31 mouse cellular contexts compared by ENCODE assay signal in the genomic region with DNA sequence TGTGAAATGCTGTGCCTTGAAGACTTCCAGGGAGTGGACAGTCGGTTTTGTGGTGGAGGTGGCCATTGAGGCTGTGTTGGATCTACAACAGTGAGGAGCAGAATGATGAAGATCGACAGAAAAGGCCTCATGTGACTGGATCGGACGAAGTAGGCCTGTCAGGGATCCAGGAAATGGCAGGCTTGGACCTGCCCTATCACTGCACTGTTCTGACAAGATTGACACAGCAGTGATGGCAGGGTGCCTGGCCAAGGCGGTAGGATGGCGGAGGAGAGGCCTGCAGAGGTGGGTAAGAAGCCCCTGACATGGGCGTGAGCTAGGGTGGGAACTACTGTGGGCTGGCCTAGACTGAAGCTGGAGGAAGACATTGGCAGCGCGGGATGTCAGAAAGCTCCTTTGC. TPM values are rescaled to one million over a fixed set of nuclear protein-coding genes. Genes with fewer than 3 reads are reported as not detected.
A peak's percentile ranks its signal among the peaks of the same experiment; 100 is the strongest.
DNase-seq lines count a peak whose midpoint lies in the region; ATAC-seq and TF ChIP-seq lines count a peak whose summit lies in the region.
"Had no signal": no experiment of that assay in that cellular context is flagged by ENCODE, and none has a peak within 500 bp of the region (broad histone marks: within the 10 kb centered on the region; RNA-seq: fewer than 3 reads in every experiment).

No protein-coding gene starts in this region.

- DNase-seq in embryonic facial prominence, embryonic 10.5 days (ENCODE audit: low spot score): no peak
- no peak for DNase-seq in layer of hippocampus, adult 2 months (ENCODE audit: low spot score in 2 of 2)
- DNase-seq in layer of hippocampus, adult 8-10 months (ENCODE audit: low spot score in 2 of 2): no peak
- peak; percentile 46 for DNase-seq in urinary bladder, postnatal 14 days (ENCODE audit: low spot score)
- no peak for DNase-seq in urinary bladder, postnatal 10 days (ENCODE audit: low spot score)
- no peak for DNase-seq in cerebellum, adult 11 months
- DNase-seq: adrenal gland, adult 8-10 months; adrenal gland, postnatal 25 days; cerebellum, adult 2 months; cerebellum, postnatal 36 days; embryo, embryonic 11 days; forebrain, postnatal 0 days; gastrocnemius, adult 2 months; gastrocnemius, postnatal 14 days; heart, postnatal 4 days had no signal

- no peaks in the 10 kb centered on the region for H3K79me2 ChIP-seq in myocyte (ENCODE audit: control insufficient read depth, insufficient read depth)

- 75% methylated on average over 9 of the region's 9 CpGs for WGBS in embryonic facial prominence, embryonic 15.5 days
- 86% methylated on average over 9 of the region's 9 CpGs for WGBS in embryonic facial prominence, embryonic 10.5 days

- peaks cover 5% of the 10 kb centered on the region; the same call in 1 of the 2 replicates for H3K4me1 ChIP-seq in embryonic facial prominence, embryonic 15.5 days
- peaks cover 9% of the 10 kb centered on the region; the same call in 1 of the 2 replicates for H3K4me1 ChIP-seq in embryonic facial prominence, embryonic 10.5 days

- TF ChIP-seq POLR2A in myocyte (IDR thresholded peaks at IDR 0.05; ENCODE audit: insufficient read length, low read depth): no peak

- H3K27ac ChIP-seq in embryonic facial prominence, embryonic 15.5 days (replicated peaks): 0 out of 2 replicates have a peak overlapping the region, but pooled peaks have one; percentile 28
- no peak overlapping the region for H3K27ac ChIP-seq in embryonic facial prominence, embryonic 10.5 days (replicated peaks)
- peak overlapping the region; percentile 32; the same call in 1 of the 2 replicates for H3K27ac ChIP-seq in layer of hippocampus, adult 2 months
- H3K27ac ChIP-seq: gastrocnemius, adult 2 months; heart, embryonic 10.5 days; heart, embryonic 13.5 days; hindbrain, embryonic 14.5 days; hindbrain, postnatal 0 days had no signal

- no peak overlapping the region for H3K9ac ChIP-seq in embryonic facial prominence, embryonic 15.5 days
- H3K9ac ChIP-seq: forebrain, postnatal 0 days; heart, embryonic 13.5 days; hindbrain, embryonic 14.5 days had no signal

- H3K27me3 ChIP-seq in embryonic facial prominence, embryonic 15.5 days: no peaks in the 10 kb centered on the region
- no peaks in the 10 kb centered on the region for H3K27me3 ChIP-seq in embryonic facial prominence, embryonic 10.5 days (replicated peaks; ENCODE audit: low read depth, poor library complexity, severe bottlenecking)
- H3K27me3 ChIP-seq in myocyte (ENCODE audit: control insufficient read depth, insufficient read depth, insufficient read length): no peaks in the 10 kb centered on the region
- H3K27me3 ChIP-seq: CH12.LX; heart, embryonic 13.5 days had no signal

- no peak overlapping the region for H3ac ChIP-seq in myocyte (ENCODE audit: control insufficient read depth, insufficient read length)

- H3K4me2 ChIP-seq in embryonic facial prominence, embryonic 15.5 days (replicated peaks): no peak overlapping the region
- no peak overlapping the region for H3K4me2 ChIP-seq in myocyte (ENCODE audit: low read depth)
- H3K4me2 ChIP-seq: heart, embryonic 13.5 days; hindbrain, embryonic 14.5 days had no signal

- H3K4me3 ChIP-seq in embryonic facial prominence, embryonic 15.5 days (replicated peaks): no peak overlapping the region
- no peak overlapping the region for H3K4me3 ChIP-seq in embryonic facial prominence, embryonic 10.5 days
- H3K4me3 ChIP-seq in layer of hippocampus, adult 2 months: no peak overlapping the region
- H3K4me3 ChIP-seq in myocyte: no peak overlapping the region
- H3K4me3 ChIP-seq: gastrocnemius, adult 2 months; heart, embryonic 10.5 days; heart, embryonic 13.5 days had no signal

- no peaks in the 10 kb centered on the region for H3K9me3 ChIP-seq in embryonic facial prominence, embryonic 15.5 days (replicated peaks)
- no peaks in the 10 kb centered on the region for H3K9me3 ChIP-seq in embryonic facial prominence, embryonic 10.5 days
- H3K9me3 ChIP-seq: heart, embryonic 10.5 days; heart, embryonic 13.5 days had no signal

- no peak for ATAC-seq in embryonic facial prominence, embryonic 15.5 days (ENCODE audit: insufficient number of reproducible peaks, low FRiP score, low TSS enrichment, low read depth)
- ATAC-seq: activated CD4-positive, CD25-positive, alpha-beta regulatory T cell, adult 4 months; forebrain, embryonic 14.5 days; forebrain, postnatal 0 days; inflammation-experienced regulatory T-cells, adult 6 months had no signal

- peaks cover 54% of the 10 kb centered on the region for H3K36me3 ChIP-seq in embryonic facial prominence, embryonic 15.5 days
- peaks cover 85% of the 10 kb centered on the region for H3K36me3 ChIP-seq in embryonic facial prominence, embryonic 10.5 days (replicated peaks)
- H3K36me3 ChIP-seq in myocyte (ENCODE audit: control insufficient read depth, insufficient read depth): peaks cover 21% of the 10 kb centered on the region

- TF ChIP-seq CTCF in layer of hippocampus, adult 2 months (conservative IDR thresholded peaks at IDR 0.05): no peak

TF ChIP-seq in myocyte, 11 proteins besides CTCF, POLR2A, EP300 and RAD21:
- TF ChIP-seq SRF (IDR thresholded peaks at IDR 0.05; ENCODE audit: control insufficient read depth, insufficient read length, low read depth) (no peak), POLR2AphosphoS2 (IDR thresholded peaks at IDR 0.05; ENCODE audit: insufficient read length, low read depth) (peak; percentile 42)
TF ChIP-seq in myocyte: peak in this region for 1.

RNA-seq across cellular contexts. Expression of gene Tmc8, which starts 17.6 kb away (rescaled TPM):
- polyA plus RNA-seq in embryonic facial prominence, embryonic 15.5 days (2015; fragmentation: Nextera tagmentation; extraction: Ambion mirVana): 0.94 and 1.1 TPM in 2 replicates
- 1.2 and 1.4 TPM in 2 replicates for polyA plus RNA-seq in embryonic facial prominence, embryonic 10.5 days (2016; fragmentation: Nextera tagmentation; extraction: Ambion mirVana)
- total RNA-seq in layer of hippocampus, adult 2 months (2021): under 1 TPM; 0.64 to 0.91 TPM
- total RNA-seq in layer of hippocampus, adult 8-10 months (2022): 1 to 10 TPM in 2 of 4 experiments, under 1 TPM in 2; 0.52 to 1.5 (median 0.85) TPM
- 0.19 TPM for polyA plus RNA-seq in myocyte (2012; fragmentation: generic; extraction: Trizol)

RNA-seq across cellular contexts. Expression of gene Tmc6, which starts 17.7 kb away (rescaled TPM):
- 23.2 and 25.3 TPM in 2 replicates for polyA plus RNA-seq in embryonic facial prominence, embryonic 15.5 days (2015; fragmentation: Nextera tagmentation; extraction: Ambion mirVana)
- polyA plus RNA-seq in embryonic facial prominence, embryonic 10.5 days (2016; fragmentation: Nextera tagmentation; extraction: Ambion mirVana): 16.6 and 19.8 TPM in 2 replicates
- 1 to 10 TPM; 6.6 to 8.4 TPM for total RNA-seq in layer of hippocampus, adult 2 months (2021)
- 10 to 100 TPM; 11.6 to 27.6 (median 16.2) TPM for total RNA-seq in layer of hippocampus, adult 8-10 months (2022)
- 51.9 TPM for polyA plus RNA-seq in myocyte (2012; fragmentation: generic; extraction: Trizol)

RNA-seq across cellular contexts. Expression of gene 6030468B19Rik, which starts 33.1 kb away (rescaled TPM):
- polyA plus RNA-seq in embryonic facial prominence, embryonic 15.5 days (2015; fragmentation: Nextera tagmentation; extraction: Ambion mirVana): 0.25 TPM in 1 of 2 replicates, not detected in the other
- polyA plus RNA-seq in embryonic facial prominence, embryonic 10.5 days (2016; fragmentation: Nextera tagmentation; extraction: Ambion mirVana): 0.69 and 1.4 TPM in 2 replicates
- total RNA-seq in layer of hippocampus, adult 2 months (2021): under 1 TPM; 0.34 to 0.46 TPM
- total RNA-seq in layer of hippocampus, adult 8-10 months (2022): 1 to 10 TPM in 1 of 4 experiments, under 1 TPM in 2, not detected in 1; 0.61 to 1.2 (median 0.75) TPM
- polyA plus RNA-seq in myocyte (2012; fragmentation: generic; extraction: Trizol): not detected
- total RNA-seq: adrenal gland, adult 8-10 months; adrenal gland, postnatal 25 days; forebrain, postnatal 0 days; gastrocnemius, adult 2 months; gastrocnemius, postnatal 14 days; gastrocnemius, postnatal 4 days; heart, adult 18-20 months; heart, postnatal 14 days; heart, postnatal 4 days; hindbrain, postnatal 0 days had no signal
- polyA plus RNA-seq: cerebellum, adult 2 months; embryonic facial prominence, embryonic 14.5 days; forebrain, embryonic 14.5 days; forebrain, postnatal 0 days; hindbrain, embryonic 11.5 days; hindbrain, postnatal 0 days had no signal

RNA-seq across cellular contexts. Expression of gene Gm20708, which starts 45.1 kb away (rescaled TPM):
- 0.60 and 0.76 TPM in 2 replicates for polyA plus RNA-seq in embryonic facial prominence, embryonic 15.5 days (2015; fragmentation: Nextera tagmentation; extraction: Ambion mirVana)
- polyA plus RNA-seq in embryonic facial prominence, embryonic 10.5 days (2016; fragmentation: Nextera tagmentation; extraction: Ambion mirVana): 0.28 and 0.41 TPM in 2 replicates
- 1 to 10 TPM; 1.6 to 1.7 TPM for total RNA-seq in layer of hippocampus, adult 2 months (2021)
- total RNA-seq in layer of hippocampus, adult 8-10 months (2022): 1 to 10 TPM in 3 of 4 experiments, not detected in 1; 1.7 to 2.2 (median 1.9) TPM
- 0.35 TPM for polyA plus RNA-seq in myocyte (2012; fragmentation: generic; extraction: Trizol)
- total RNA-seq: hindbrain, postnatal 0 days had no signal
- polyA plus RNA-seq: embryonic facial prominence, embryonic 11.5 days had no signal

RNA-seq across cellular contexts. Expression of gene Syngr2, which starts 45.1 kb away (rescaled TPM):
- polyA plus RNA-seq in embryonic facial prominence, embryonic 15.5 days (2015; fragmentation: Nextera tagmentation; extraction: Ambion mirVana): 76.1 and 79.6 TPM in 2 replicates
- 27.7 and 29.9 TPM in 2 replicates for polyA plus RNA-seq in embryonic facial prominence, embryonic 10.5 days (2016; fragmentation: Nextera tagmentation; extraction: Ambion mirVana)
- total RNA-seq in layer of hippocampus, adult 2 months (2021): 10 to 100 TPM; 10.2 to 13.4 TPM
- total RNA-seq in layer of hippocampus, adult 8-10 months (2022): 10 to 100 TPM; 11.4 to 33.5 (median 24.5) TPM
- polyA plus RNA-seq in myocyte (2012; fragmentation: generic; extraction: Trizol): 109 TPM
